Mouse (Mus musculus): ENCODE measurements around the gene Trappc1. TPM values are rescaled to one million over a fixed set of nuclear protein-coding genes. Genes with fewer than 3 reads are reported as not detected.

The Trappc1 gene
- polyA plus RNA-seq, 1 experiment from 2014 or later = 123 TPM

GRCm38 (mm10) chr11:69364376-69364775, 40.6 kb downstream of the Trappc1 start:
- H3K9ac ChIP-seq (ENCODE audit: low read length) = peak overlapping the region; percentile 19
- peaks cover 24% of the 10 kb centered on the region for H3K36me3 ChIP-seq (ENCODE audit: control insufficient read depth, insufficient read depth, low read length)
- ATAC-seq (ENCODE audit: low FRiP score, low TSS enrichment) (no peak), DNase-seq (ENCODE audit: low spot score) (no peak)
- H3K4me2 ChIP-seq (replicated peaks; ENCODE audit: low read depth) = peak overlapping the region; percentile 96
- H3K4me1 ChIP-seq (replicated peaks; ENCODE audit: control insufficient read depth, insufficient read depth) = peaks cover 22% of the 10 kb centered on the region
- H3K9me3 ChIP-seq (ENCODE audit: control insufficient read depth, low read length) = no peaks in the 10 kb centered on the region
- no peak for TF ChIP-seq EP300 (optimal IDR thresholded peaks at IDR 0.05)
- no peak overlapping the region for H3K4me3 ChIP-seq (ENCODE audit: low read depth, low read length)
- H3K27ac ChIP-seq (replicated peaks) = peak overlapping the region; percentile 100
- no peaks in the 10 kb centered on the region for H3K27me3 ChIP-seq (ENCODE audit: control insufficient read depth, insufficient read depth, low read length)
- 22% methylated on average over 8 of the region's 8 CpGs for WGBS

- peak; percentile 73 for ATAC-seq (ENCODE audit: low FRiP score, low TSS enrichment)
- peaks cover 22% of the 10 kb centered on the region for H3K4me1 ChIP-seq (replicated peaks; ENCODE audit: control insufficient read depth, insufficient read depth)
- peak overlapping the region; percentile 4; the same call in 1 of the 2 replicates for H3K4me3 ChIP-seq (ENCODE audit: low read depth, low read length)
- peak overlapping the region; percentile 96 for H3K4me2 ChIP-seq (replicated peaks; ENCODE audit: low read depth)
- DNase-seq (ENCODE audit: low spot score) = peak; percentile 96
- H3K9me3 ChIP-seq (ENCODE audit: control insufficient read depth, low read length) = no peaks in the 10 kb centered on the region
- WGBS = under 1% methylated on average over 6 of the region's 6 CpGs
- peak overlapping the region; percentile 35; the same call in 1 of the 2 replicates for H3K9ac ChIP-seq (ENCODE audit: low read length)
- TF ChIP-seq EP300 (optimal IDR thresholded peaks at IDR 0.05) (no peak), CTCF (IDR thresholded peaks at IDR 0.05; ENCODE audit: low read depth) (peak; percentile 20; the same call in 1 of the 2 replicates)
- H3K27ac ChIP-seq (replicated peaks) = peak overlapping the region; percentile 100
- H3K36me3 ChIP-seq (ENCODE audit: control insufficient read depth, insufficient read depth, low read length) = peaks cover 21% of the 10 kb centered on the region
- H3K27me3 ChIP-seq (ENCODE audit: control insufficient read depth, insufficient read depth, low read length) = no peaks in the 10 kb centered on the region
Observed at GRCm38 (mm10) chr11:69364910-69365309, 41.1 kb downstream of the Trappc1 start.

DNA sequence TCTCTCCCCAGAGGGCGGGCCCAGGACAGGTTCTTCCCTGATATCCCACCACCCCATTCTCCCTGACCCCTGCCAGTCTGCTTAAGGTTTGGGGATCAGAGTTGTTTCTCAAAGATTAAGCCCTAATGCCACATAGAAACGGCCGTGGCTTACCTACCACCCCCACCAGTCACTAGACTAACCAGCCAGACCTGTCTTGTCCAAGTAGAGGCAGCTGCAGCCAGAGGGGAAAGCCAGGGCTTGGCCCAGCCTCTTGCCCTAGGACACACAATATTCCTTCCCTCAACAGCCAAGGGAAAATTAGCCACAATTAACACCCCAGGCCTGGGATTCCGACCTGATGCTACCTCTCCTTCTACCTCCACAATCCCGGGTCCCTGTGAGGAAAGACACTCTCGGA, 41.9 kb downstream of the Trappc1 start:
- Histone ChIP-seq H3K27me3 (ENCODE audit: control insufficient read depth, insufficient read depth, low read length) (no peaks in the 10 kb centered on the region), H3K4me1 (replicated peaks; ENCODE audit: control insufficient read depth, insufficient read depth) (peaks cover 22% of the 10 kb centered on the region)
- ATAC-seq (ENCODE audit: low FRiP score, low TSS enrichment) = peak; percentile 38

DNA sequence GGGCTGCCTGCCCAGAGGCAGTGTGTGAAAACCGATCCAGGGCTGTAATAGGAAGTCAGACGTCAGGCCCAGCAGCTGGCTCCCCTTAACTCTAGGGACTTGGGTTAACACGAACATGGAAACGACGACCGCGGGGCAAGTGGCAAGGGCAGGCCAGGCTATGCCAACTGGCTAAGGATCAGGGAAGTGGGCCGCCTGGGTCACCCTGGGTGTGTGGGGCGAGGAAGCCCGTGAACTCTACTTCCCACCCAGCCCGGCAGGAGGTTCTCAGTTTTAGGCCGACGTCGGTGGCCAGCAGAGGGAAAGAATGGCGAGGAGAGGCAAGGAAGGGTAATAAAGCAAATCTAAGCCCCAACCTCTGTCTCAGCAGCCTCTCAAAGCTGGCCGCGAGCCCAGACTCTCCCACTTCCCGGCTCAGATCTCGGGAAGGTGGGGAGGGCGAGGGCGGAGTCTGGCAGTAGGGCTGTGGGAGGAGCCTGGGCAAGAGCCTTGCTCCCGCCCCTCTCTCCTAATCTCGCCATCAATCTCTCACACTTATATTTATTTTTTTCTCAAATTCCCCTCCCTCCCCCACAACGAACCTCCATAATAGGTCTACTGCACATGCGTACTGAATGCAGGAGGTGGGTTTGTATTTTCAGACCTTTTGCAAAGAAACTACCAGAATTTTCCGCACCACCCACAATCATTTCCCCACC, 42.5 kb downstream of the Trappc1 start:
- H3K4me3 ChIP-seq (ENCODE audit: low read depth, low read length) = peak overlapping the region; percentile 98
- peak overlapping the region; percentile 99 for H3K9ac ChIP-seq (ENCODE audit: low read length)
- peaks cover 22% of the 10 kb centered on the region for H3K4me1 ChIP-seq (replicated peaks; ENCODE audit: control insufficient read depth, insufficient read depth)
- DNase-seq (ENCODE audit: low spot score) (peak; percentile 98), ATAC-seq (ENCODE audit: low FRiP score, low TSS enrichment) (peak; percentile 83)
- H3K27ac ChIP-seq (replicated peaks) = peak overlapping the region; percentile 100
- no peaks in the 10 kb centered on the region for H3K27me3 ChIP-seq (ENCODE audit: control insufficient read depth, insufficient read depth, low read length)
- WGBS = under 1% methylated on average over 25 of the region's 26 CpGs
- peaks cover 10% of the 10 kb centered on the region for H3K36me3 ChIP-seq (ENCODE audit: control insufficient read depth, insufficient read depth, low read length)
- TF ChIP-seq EP300 (optimal IDR thresholded peaks at IDR 0.05) (no peak), CTCF (IDR thresholded peaks at IDR 0.05; ENCODE audit: low read depth) (peak; percentile 45)
- H3K4me2 ChIP-seq (replicated peaks; ENCODE audit: low read depth) = peak overlapping the region; percentile 96
- no peaks in the 10 kb centered on the region for H3K9me3 ChIP-seq (ENCODE audit: control insufficient read depth, low read length)

More for the DNA sequence above, 41.9 kb downstream of the Trappc1 start:
- peak overlapping the region; percentile 96 for H3K4me2 ChIP-seq (replicated peaks; ENCODE audit: low read depth)
- H3K9me3 ChIP-seq (ENCODE audit: control insufficient read depth, low read length) = no peaks in the 10 kb centered on the region
- peak overlapping the region; percentile 32 for H3K4me3 ChIP-seq (ENCODE audit: low read depth, low read length)
- H3K27ac ChIP-seq (replicated peaks) = peak overlapping the region; percentile 100
- DNase-seq (ENCODE audit: low spot score) = peak; percentile 76
- TF ChIP-seq CTCF (IDR thresholded peaks at IDR 0.05; ENCODE audit: low read depth) = no peak
- TF ChIP-seq EP300 (optimal IDR thresholded peaks at IDR 0.05) = no peak
- peak overlapping the region; percentile 68 for H3K9ac ChIP-seq (ENCODE audit: low read length)
- peaks cover 13% of the 10 kb centered on the region for H3K36me3 ChIP-seq (ENCODE audit: control insufficient read depth, insufficient read depth, low read length)
- 15% methylated on average over 6 of the region's 6 CpGs for WGBS

DNA sequence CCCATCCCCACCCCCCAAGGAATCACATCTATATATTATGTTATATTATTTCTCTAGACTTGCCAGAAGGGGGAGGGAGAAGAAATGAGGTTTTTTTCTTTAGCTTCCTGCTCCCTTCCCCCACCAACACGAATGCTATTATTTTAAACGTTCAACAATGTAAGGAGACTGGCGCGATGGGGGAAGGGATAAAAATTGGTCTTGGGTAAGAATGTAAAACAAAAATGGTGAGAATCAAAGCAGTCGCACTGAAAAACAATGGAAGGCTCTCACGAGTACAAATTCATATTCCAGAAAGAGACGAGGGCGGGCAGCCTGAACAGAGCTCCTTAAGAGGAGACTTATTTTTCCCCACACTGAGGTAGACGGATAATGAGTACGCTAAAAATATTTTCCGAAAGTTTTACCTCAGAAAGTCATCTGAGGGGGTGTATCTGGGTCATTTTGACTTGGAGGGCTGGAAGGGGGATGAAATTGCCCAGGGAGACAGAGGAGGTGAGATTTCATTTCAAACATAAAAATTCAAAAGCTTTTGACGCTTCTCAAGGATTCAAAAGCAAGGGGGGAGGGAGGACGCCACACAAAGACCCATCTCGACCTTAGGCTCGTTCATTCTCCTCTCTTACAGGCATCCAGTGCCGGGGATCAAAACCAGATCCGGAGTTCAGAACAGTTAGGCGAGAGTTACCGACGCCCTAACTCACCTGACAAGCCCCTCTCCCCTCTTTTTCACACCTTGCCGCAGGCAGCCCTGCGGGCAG, 43.3 kb downstream of the Trappc1 start:
- Histone ChIP-seq H3K9me3 (ENCODE audit: control insufficient read depth, low read length) (no peaks in the 10 kb centered on the region), H3K27ac (replicated peaks) (peak overlapping the region; percentile 100), H3K4me1 (replicated peaks; ENCODE audit: control insufficient read depth, insufficient read depth) (peaks cover 25% of the 10 kb centered on the region), H3K9ac (ENCODE audit: low read length) (peak overlapping the region; percentile 99), H3K4me3 (ENCODE audit: low read depth, low read length) (peak overlapping the region; percentile 98), H3K36me3 (ENCODE audit: control insufficient read depth, insufficient read depth, low read length) (0 out of 2 replicates have a peak, but pooled peaks cover 3% of the 10 kb centered on the region), H3K4me2 (replicated peaks; ENCODE audit: low read depth) (peak overlapping the region; percentile 96), H3K27me3 (ENCODE audit: control insufficient read depth, insufficient read depth, low read length) (no peaks in the 10 kb centered on the region)
- WGBS = under 1% methylated on average over 22 of the region's 22 CpGs
- ATAC-seq (ENCODE audit: low FRiP score, low TSS enrichment) = no peak; the same call in 1 of the 2 replicates
- TF ChIP-seq CTCF (IDR thresholded peaks at IDR 0.05; ENCODE audit: low read depth) (peak; percentile 7; the same call in 1 of the 2 replicates), EP300 (optimal IDR thresholded peaks at IDR 0.05) (peak; percentile 45)
- DNase-seq (ENCODE audit: low spot score) = no peak

Measured in stomach, postnatal 0 days (tissue).